Mouse (Mus musculus): ENCODE measurements at regions not wholly inside any gene's neighbourhood (a gene's known extent, or its start where the extent isn't known, plus 50 kb on each side); places are given as distances from the start of the nearest gene placed in this dataset.

DNA sequence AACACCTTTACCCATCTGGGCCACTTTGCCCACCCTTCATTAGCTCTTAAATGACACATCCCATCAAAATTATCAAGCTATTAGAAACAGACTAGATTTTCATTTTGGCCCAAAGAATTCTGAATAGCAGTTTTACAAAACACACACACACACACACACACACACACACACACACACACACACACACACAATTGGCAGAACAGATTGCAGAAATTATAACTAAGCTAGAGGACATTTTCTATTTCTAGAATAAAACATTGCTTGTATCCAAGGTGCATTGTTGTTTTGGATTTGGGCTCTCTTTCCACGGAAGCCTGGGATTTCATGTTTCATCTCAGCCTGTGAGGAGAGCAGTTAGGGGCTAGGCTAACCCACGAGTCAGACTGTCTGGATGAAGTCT is 455.1 kb downstream of the Etnk1 start:
- DNase-seq (ENCODE audit: low spot score) = no peak

DNA sequence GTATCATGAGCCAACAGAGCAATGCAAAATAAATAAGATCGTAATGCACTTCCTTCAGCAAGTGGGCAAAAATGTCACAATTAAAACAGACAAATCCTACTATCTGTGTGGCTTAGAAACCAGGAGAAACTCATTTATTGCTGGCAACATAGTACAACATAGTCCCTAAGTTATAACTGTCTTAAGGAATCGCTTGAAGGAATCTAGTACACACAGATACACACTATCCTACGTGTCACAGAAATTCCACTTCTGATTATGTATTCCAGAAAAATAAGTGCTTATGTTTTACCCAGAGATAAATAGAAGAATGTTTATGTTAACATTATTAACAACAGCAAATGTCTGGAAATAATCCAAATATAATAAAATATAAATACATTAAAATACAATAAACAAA is 457.9 kb downstream of the Etnk1 start:
- no peak for DNase-seq (ENCODE audit: low spot score)

DNA sequence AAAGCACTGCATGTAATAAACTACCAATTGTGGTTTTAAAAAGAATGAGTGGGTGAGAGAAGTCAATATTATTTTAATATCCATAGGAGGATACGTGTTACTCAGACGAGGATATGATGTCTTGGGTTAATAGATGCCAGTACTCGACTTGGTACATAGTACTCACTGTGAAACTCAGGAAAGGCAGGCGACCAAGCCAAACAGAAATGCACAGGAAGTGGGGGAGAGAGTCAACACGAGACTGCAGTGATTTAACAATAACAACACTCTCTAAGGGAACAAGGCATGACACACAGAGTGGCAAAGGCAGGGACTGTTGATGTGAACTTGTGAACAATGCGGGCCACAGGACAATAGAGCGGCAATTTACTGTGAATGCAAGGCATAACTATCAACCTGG is 464.6 kb downstream of the Etnk1 start:
- no peak for DNase-seq (ENCODE audit: low spot score)

DNA sequence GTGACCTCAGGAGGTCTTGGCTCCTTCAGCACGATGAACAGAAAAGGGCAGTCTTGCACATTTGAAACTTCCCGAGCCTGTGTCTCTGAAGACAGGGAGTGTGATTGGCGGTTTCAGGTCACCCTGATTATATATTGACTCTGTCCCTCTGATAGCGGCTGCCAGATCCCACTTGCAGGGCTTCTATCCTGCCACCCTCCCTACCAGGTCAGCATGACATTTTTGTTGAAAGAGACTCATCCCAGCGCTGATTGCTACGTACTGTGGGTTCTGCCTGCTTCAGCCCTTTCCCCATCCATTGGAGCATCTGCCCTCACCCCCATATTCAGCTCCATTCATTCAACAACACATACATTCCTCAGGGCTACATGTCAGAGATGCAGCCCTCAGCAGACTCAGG is 466.7 kb downstream of the Etnk1 start:
- DNase-seq (ENCODE audit: low spot score) = no peak

DNA sequence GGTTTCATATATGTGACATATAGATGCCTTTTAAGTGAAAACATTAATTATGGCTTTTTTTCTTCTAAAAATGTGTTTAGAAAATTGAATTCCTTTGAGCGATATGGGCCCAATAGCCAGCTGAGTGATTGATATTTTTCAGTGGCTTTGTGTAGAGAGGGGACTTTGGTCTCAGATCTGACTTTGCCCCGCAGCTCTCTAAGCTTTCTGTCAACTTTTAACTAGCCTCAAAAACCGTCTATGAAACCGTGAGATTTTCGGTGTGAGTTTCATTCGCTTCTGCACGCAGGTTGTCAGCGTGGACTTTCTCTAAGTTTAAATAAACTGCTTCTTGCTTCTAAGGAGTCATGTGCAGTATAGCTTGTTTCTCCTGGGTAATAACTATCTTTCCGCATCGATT is 467.3 kb downstream of the Etnk1 start:
- DNase-seq (ENCODE audit: low spot score) = no peak

DNA sequence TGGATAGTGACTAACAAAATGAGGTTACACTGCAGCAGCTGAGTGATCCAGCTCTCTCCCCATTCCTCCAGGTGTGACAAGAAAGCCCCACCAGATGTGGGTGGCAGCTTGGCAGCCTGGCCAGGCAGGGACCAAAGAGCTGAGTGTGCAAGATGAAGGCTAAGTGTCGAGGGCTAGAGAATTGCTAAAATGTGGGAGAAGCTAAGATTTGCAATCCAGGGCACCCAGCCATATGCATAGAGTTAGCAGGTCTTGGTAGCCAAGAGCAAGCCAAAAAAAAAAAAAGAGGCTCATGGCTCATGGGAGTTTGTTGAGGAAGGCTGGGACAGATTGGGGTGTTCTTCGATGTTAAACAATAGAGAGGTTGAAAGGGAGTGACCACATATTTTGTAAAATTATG is 468.0 kb downstream of the Etnk1 start:
- DNase-seq (ENCODE audit: low spot score) = no peak

DNA sequence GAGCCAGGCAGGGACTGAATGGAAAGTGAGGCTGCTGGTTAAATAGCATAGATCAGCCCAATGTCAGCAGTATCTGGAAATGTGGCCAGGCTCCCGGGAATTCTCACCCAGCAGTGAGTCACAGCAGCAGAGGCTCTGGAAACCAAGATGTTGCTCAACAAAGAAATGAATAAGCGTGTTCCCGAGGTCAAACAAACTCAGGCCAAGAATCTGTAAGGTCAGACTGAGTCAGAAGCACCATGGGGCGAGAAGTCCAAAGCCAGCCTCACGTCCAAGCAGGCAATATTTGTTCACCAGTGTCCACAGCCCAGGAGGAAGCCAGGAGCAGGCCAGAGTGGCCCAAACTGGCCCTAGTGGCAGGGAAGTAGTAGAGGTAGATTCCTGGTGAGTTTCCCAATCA is 473.6 kb downstream of the Etnk1 start:
- no peak for DNase-seq (ENCODE audit: low spot score)

DNA sequence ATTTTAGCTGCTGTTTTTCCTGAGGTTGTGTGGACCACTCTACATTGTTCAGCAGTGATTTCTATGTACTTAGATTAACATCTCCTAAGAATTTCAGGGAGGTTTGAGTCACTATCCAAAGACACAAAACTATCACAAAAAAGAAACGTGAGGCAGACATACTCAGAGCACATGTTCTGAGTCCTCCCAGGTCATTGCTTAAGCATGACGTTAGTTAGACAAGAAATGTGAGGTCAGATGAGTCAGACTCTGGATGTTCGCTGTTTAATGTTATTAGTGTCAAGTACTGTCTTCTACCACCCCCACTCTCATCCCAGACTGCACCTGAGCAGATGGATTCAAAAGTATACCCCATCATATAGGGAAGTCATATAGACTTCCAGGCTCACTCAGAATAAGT is 475.0 kb downstream of the Etnk1 start:
- no peak for DNase-seq (ENCODE audit: low spot score)

DNA sequence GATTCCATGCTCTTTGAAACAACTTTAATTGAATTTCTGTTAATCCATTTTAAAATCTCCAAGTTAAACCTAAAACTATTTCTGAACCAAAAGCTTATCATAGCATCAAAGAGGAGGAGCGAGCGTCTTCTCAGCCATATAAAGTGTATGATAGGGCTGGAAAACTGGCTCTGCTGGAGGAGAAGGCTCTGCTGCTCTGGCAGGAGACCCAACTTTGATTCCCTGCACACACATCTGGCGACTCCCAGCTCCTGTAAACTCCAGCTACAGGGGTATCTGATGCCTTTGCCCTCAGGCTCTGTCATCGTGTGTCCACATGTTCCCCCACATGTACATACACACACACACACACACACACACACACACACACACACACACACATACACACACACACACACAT is 479.0 kb downstream of the Etnk1 start:
- no peak for DNase-seq (ENCODE audit: low spot score)

DNA sequence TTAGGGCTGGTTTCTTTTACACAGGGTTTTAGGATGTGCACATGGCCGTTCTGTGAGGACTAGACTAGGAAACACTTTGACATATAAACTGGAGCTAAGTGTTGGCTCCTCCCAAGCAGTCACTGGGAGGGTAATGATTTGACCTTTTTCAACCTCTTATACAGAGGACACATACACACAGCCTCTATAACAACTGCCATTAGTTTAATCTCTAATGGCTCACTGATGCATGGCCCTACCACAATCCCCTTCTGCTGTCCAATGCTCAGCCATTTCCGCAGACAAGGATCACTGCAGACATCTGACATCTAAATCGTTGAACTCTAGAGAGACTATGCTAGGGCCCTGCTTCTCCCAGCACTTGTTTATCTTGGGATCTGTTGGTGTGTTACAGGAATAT is 481.5 kb downstream of the Etnk1 start:
- DNase-seq (ENCODE audit: low spot score) = no peak

DNA sequence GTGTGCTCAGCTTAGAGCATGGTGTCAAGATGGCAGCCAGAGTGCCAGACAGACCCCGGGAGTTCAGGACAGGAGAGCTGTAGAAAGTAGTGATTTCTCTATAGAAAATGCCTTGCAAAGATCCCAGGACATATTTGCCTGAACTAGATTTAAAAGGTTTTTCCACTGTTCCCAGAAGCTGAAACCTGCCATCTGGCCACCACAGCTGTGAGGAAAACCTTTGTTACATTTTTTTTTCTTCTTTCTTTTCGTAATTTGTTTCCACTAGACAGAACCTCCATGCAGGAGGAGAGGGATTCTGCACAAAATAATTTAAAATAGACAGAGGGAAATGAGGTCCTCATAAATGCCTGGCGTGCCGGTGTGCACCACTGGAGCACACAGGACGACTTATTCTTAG is 489.6 kb downstream of the Etnk1 start:
- no peak for DNase-seq (ENCODE audit: low spot score)

DNA sequence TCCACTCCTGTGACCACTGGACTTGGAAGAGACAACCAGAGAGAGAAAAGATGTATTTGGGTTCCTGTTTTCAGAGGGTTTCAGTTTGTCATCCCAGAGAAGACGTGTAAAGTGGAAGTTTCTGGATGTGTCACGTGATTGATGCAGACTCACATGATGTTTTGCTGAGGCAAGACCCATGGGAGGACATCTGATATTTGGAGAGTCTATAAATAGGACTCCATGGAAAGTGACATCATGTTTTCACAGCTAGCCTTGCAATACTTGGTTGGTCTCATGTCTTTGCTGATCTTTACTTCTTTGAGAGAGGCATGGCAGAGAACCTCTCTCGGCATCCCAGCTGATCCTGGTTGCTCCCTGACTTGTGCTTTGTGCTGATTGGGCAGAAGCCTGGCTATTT is 493.8 kb downstream of the Etnk1 start:
- DNase-seq (ENCODE audit: low spot score) = no peak

DNA sequence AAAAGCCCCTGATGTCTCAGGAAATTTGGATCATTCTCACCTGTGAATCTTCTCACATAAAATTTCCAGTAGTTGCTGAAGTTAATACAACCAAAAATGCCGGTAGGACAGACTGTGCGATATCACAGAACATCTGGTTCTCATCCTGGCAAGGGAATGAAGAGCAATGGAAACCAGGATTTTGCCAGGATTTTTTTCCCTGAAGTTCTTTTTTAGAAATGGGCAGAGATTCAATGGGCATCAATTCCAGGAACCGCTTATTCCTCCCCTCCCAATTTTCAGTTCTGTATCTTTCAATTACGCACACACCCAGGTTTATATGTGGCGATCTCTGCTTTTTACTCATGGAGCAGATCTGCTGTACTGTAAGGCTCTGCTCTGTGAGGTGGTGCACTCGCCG is 496.3 kb downstream of the Etnk1 start:
- DNase-seq (ENCODE audit: low spot score) = no peak

DNA sequence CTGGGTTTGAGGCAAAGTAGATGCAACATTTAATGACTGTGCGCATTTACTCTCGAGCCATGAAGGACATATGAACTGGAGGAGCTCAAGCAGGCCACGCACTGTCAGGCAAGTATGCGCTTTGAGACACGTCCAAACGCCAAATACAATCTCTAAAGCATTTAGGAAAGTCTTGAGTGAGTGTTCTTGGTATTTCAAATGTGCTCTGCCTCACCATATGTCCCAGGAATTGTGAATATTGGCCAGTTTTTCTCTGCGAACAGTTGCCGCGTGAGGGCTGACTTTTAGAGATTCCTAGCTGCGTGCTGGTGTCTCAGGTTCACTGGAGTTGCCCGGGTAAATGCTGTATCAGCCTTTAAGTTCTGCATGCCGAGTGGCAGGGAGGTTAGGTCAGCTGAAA is 498.4 kb downstream of the Etnk1 start:
- no peak for DNase-seq (ENCODE audit: low spot score)

DNA sequence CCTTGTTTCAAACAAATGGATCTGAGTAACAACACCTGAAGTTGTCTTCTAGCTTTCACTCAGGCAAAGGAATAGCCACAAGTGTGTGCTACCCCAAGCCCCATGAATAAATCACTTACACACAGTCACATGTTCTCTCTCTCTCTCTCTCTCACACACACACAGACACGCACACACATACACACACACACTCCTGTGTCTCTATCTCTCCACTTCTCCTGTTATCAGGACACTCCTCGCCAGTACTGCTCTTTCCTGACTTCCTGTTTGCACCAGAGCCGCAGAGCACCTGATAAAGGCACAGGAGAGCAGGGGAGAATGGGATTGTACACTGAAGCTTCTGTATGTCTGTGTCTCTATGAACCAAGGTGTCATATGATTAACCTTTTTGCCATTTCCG is 501.5 kb downstream of the Etnk1 start:
- DNase-seq (ENCODE audit: low spot score) = no peak

DNA sequence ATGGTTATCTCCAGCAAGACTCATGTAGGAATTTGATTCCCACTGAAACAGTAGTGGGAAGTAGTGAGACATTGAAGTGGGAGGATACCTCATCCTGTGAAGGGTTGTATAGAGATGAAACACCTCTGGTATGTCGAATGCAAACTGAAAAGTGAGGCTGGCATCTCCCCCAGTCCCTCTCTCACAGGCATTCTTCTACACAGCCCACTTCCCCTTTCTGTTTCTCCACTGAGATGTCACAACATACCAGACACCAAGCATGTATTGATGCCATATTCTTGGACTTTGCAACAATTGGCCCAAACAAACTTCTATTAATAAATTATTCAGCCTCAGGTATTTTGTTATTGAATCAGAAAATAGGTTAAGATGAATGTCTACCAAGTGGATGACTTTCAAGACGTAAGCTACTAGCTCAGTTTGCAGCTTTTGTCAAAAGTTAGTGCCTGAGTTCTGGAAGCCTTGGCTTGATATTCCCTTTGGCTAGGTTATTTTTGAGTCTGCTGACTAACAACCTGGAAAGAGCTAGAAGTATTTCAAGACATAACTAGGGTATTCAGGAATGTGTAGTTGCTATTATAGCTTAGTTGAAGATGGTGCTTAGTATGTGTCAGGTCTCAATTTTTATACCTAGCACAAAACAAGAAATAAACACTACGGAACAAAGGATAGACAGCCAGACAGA is 502.6 kb downstream of the Etnk1 start:
- DNase-seq (ENCODE audit: low spot score) = no peak

DNA sequence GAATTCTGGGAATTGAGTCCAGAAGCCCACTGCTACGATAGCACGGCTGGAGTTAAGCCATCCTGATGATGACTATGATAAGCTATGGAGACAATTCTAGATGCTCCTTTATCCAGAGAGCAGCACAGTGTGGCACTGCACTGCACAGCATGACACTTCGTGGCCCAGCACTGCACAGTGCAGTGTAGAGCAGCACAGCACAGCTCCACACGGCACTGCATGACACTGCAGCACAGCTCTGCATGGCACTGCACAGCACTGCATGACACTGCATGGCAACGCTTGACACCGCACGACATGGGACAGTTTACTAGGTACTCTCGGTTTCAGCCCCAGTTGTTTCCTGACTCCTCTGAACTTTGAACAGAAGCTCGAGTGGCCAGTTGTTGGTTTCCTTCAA is 523.1 kb downstream of the Etnk1 start:
- no peak for DNase-seq (ENCODE audit: low spot score)

DNA sequence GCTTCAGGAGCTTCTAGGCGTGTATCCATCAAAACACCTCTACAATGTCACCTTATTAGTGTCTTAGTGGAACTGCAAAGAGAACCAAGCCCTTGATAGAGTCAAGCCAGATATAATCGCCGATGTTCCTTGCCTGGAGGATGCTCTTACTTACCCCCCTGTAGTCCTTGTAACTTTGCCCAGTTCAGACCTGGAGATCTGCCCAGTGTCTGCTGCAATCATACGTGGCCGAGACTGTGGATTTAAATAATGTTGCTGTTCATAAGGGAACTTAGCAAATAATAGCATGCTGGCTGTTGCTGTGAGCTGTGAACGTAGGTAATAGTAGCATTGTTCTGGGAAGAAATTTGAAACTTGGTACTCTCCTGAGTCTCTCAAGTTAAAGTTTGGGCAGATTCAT is 523.8 kb downstream of the Etnk1 start:
- no peak for DNase-seq (ENCODE audit: low spot score)

DNA sequence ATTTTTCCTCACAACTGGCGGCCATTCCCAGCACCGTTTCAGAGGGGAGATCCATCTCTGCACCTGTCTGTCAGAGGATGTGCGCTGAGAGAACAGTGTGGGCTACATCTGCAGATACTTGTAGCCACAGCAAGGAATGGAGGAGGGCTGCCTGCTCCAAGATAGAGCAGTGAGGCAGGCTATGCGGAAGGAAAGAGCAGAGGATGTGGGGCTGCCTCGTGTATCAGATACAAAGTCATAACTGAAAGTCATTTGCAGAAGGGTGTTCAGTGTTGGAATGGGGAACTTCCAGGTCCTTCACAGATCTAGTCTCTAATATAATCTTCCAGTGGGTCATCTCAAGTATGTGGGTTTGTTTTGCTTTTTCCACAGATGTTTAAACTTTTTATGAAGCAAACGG is 531.0 kb downstream of the Etnk1 start:
- DNase-seq (ENCODE audit: low spot score) = no peak

DNA sequence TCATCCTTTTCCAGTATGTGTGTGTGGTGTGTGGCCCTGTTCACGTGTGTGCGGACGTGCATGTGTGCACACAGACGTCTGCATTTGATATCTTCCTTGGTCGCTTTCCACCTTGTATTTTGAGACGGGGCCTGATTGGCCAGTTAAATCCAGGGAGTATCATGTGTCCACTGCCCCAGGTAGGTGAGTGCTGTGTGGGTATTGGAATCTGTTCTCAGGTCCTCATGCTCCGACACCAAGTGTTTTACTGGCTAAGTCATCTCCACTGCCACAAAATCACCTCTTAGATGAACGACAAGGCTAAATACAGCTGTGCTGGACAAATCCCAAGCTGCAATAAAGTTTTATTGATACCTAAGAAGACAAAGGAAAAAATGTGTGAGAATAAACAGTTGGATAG is 537.0 kb downstream of the Etnk1 start:
- no peak for DNase-seq (ENCODE audit: low spot score)

DNA sequence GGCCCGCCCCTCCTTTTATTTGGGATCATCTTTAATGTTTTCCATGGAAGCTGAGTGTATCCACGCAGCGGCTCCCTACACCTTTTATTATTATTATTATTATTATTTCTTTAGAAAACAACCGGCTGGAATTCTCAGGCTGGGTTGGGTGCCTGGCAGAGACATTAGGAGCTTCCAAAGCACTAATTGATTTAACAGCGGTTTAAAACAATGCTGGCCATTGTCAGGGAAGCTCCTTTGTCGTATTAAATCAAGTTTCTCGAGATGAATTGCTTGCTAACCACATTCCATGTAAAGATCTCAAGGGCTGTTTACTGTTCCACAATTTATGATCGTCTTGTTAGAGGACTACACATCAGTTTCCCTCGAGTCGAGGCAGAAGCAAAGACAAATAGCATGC is 539.4 kb downstream of the Etnk1 start:
- no peak for DNase-seq (ENCODE audit: low spot score)

DNA sequence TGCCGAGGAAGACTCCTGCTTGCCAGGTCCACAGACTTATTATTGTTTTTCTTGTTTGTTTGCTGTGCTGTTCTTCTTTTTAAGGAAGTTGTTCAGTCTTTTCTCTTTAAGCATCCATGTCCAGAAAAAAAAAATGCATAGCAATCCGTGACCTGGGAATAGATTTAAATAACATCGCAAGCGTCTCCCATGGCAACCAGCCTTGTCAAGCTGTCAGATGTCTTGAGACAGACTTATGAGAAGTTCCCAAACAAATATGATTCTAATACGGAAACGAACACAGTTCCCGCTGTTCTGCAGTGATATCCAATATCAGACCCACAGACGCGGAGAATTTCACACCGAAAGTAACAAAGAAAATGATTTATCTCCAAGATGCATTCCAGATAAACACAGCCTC is 547.4 kb downstream of the Etnk1 start:
- DNase-seq (ENCODE audit: low spot score) = no peak

DNA sequence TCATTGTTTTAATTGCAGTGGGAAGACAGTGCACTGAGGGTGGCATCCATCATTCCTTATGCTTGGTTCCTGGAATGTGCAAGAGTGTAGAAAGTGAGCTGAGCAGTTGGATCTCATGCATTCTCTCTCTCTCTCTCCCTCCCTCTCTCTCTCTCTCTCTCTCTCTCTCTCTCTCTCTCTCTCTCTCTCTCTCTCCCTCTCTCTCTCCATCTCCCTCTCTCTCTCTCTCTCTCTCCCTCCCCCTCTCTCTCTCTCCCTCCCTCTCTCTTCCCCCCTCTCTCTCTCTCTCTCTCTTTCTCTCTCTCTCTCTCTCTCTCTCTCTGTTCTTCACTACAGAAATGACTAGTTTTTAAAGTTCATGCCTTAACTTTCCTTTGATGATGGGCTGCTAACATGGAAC is 583.1 kb downstream of the Etnk1 start:
- DNase-seq (ENCODE audit: low spot score) = no peak

Data from urinary bladder, adult 2 months (tissue).